In genomic region chr11:66998467-66999403, GRCm38 (mm10) we compare ENCODE assay signal across 11 mouse cellular contexts. TPM values are rescaled to one million over a fixed set of nuclear protein-coding genes. Genes with fewer than 3 reads are reported as not detected.
DNase-seq lines count a peak whose midpoint lies in the region; ATAC-seq and TF ChIP-seq lines count a peak whose summit lies in the region.
"Had no signal": no experiment of that assay in that cellular context is flagged by ENCODE, and none has a peak within 500 bp of the region (broad histone marks: within the 10 kb centered on the region; RNA-seq: fewer than 3 reads in every experiment).

No protein-coding gene starts in this region.

- TF ChIP-seq POLR2A in thymus, adult 2 months (IDR thresholded peaks at IDR 0.05; ENCODE audit: control insufficient read depth, extremely low read depth, insufficient read depth, low read length, poor library complexity): no peak

- no peaks in the 10 kb centered on the region for H3K9me3 ChIP-seq in kidney, embryonic 15.5 days (replicated peaks)
- H3K9me3 ChIP-seq: embryonic facial prominence, embryonic 15.5 days; limb, embryonic 12.5 days had no signal

- ATAC-seq in kidney, embryonic 15.5 days (replicated peaks; ENCODE audit: low FRiP score): no peak
- ATAC-seq in activated CD4-positive, CD25-positive, alpha-beta regulatory T cell, adult 4 months: no peak

- no peaks in the 10 kb centered on the region for H3K36me3 ChIP-seq in kidney, embryonic 15.5 days
- no peaks in the 10 kb centered on the region for H3K36me3 ChIP-seq in thymus, adult 2 months (ENCODE audit: control insufficient read depth, insufficient read depth, low read length)
- H3K36me3 ChIP-seq: embryonic facial prominence, embryonic 15.5 days; limb, embryonic 12.5 days had no signal

- no peak overlapping the region for H3K4me3 ChIP-seq in kidney, embryonic 15.5 days (replicated peaks)
- H3K4me3 ChIP-seq in brown adipose tissue, adult 24 weeks (ENCODE audit: insufficient read depth, low read depth, low read length): no peak overlapping the region
- H3K4me3 ChIP-seq in thymus, adult 2 months (ENCODE audit: control insufficient read depth, insufficient read depth, low read length): no peak overlapping the region
- H3K4me3 ChIP-seq: embryonic facial prominence, embryonic 15.5 days; limb, embryonic 12.5 days had no signal

- intact Hi-C loops in heart, postnatal 25 days (cut with DNase I): no loop called here

- WGBS in kidney, embryonic 15.5 days: 74% methylated on average over 14 of the region's 14 CpGs
- WGBS in thymus, adult 2 months: 82% methylated on average over 14 of the region's 14 CpGs

- no peaks in the 10 kb centered on the region for H3K27me3 ChIP-seq in kidney, embryonic 15.5 days
- H3K27me3 ChIP-seq in thymus, adult 2 months (ENCODE audit: control insufficient read depth, insufficient read depth, low read length): no peaks in the 10 kb centered on the region
- H3K27me3 ChIP-seq: embryonic facial prominence, embryonic 15.5 days; limb, embryonic 12.5 days had no signal

- no peak overlapping the region for H3K4me2 ChIP-seq in kidney, embryonic 15.5 days
- H3K4me2 ChIP-seq: embryonic facial prominence, embryonic 15.5 days; limb, embryonic 12.5 days had no signal

- H3K4me1 ChIP-seq in kidney, embryonic 15.5 days: 0 out of 2 replicates have a peak, but pooled peaks cover 6% of the 10 kb centered on the region
- H3K4me1 ChIP-seq in brown adipose tissue, adult 24 weeks (ENCODE audit: control insufficient read depth, insufficient read depth, insufficient read length, low read length): peaks cover 3% of the 10 kb centered on the region; the same call in 1 of the 2 replicates
- no peaks in the 10 kb centered on the region for H3K4me1 ChIP-seq in thymus, adult 2 months (replicated peaks; ENCODE audit: control insufficient read depth, insufficient read depth, low read length)
- H3K4me1 ChIP-seq: embryonic facial prominence, embryonic 15.5 days; limb, embryonic 12.5 days had no signal

- peak; percentile 88 for DNase-seq in kidney, adult 18-20 months
- DNase-seq in heart, postnatal 25 days (ENCODE audit: low spot score): peak; percentile 39
- peak; percentile 83 for DNase-seq in lung, postnatal 14 days
- DNase-seq in thymus, adult 2 months: no peak
- DNase-seq in spleen, adult 18-20 months: no peak

- H3K27ac ChIP-seq in kidney, embryonic 15.5 days: no peak overlapping the region; the same call in 1 of the 2 replicates
- H3K27ac ChIP-seq in brown adipose tissue, adult 24 weeks (replicated peaks; ENCODE audit: low read depth, low read length): 0 out of 2 replicates have a peak overlapping the region, but pooled peaks have one; percentile 1
- no peak overlapping the region for H3K27ac ChIP-seq in thymus, adult 2 months (ENCODE audit: control insufficient read depth, insufficient read depth, low read length)
- H3K27ac ChIP-seq: embryonic facial prominence, embryonic 15.5 days; limb, embryonic 12.5 days had no signal

- no peak overlapping the region for H3K9ac ChIP-seq in kidney, embryonic 15.5 days
- H3K9ac ChIP-seq: embryonic facial prominence, embryonic 15.5 days; limb, embryonic 12.5 days had no signal

- TF ChIP-seq CTCF in thymus, adult 2 months (IDR thresholded peaks at IDR 0.05; ENCODE audit: borderline replicate concordance, control insufficient read depth, extremely low read depth, insufficient read depth, low read length, poor library complexity): no peak

RNA-seq across cellular contexts. Expression of gene Tmem220, which starts 26.2 kb away (rescaled TPM):
- polyA plus RNA-seq in kidney, embryonic 15.5 days (2015; fragmentation: Nextera tagmentation; extraction: Ambion mirVana): 1.4 and 1.6 TPM in 2 replicates
- 7.6 and 7.8 TPM in 2 replicates for polyA plus RNA-seq in brown adipose tissue, adult 24 weeks (2012; ENCODE audit: insufficient read depth, insufficient read length, missing spikeins)
- 1 to 10 TPM; 1.4 to 1.5 TPM for total RNA-seq in heart, postnatal 25 days (2021)
- 0.45 and 0.54 TPM in 2 replicates for polyA plus RNA-seq in thymus, adult 2 months (2012; rRNA removed)
- 1 to 10 TPM in 1 of 2 experiments, under 1 TPM in 1; 0.63 to 1.0 TPM for polyA plus RNA-seq in activated CD4-positive, CD25-positive, alpha-beta regulatory T cell, adult 4 months (2017; shearing (Covaris generic))

RNA-seq across cellular contexts. Expression of gene Tmem238l, which starts 42.3 kb away (rescaled TPM):
- 0.36 TPM in 1 of 2 replicates, not detected in the other for polyA plus RNA-seq in kidney, embryonic 15.5 days (2015; fragmentation: Nextera tagmentation; extraction: Ambion mirVana)
- polyA plus RNA-seq in brown adipose tissue, adult 24 weeks (2012; ENCODE audit: insufficient read depth, insufficient read length, missing spikeins): not detected in 2 replicates
- not detected for total RNA-seq in heart, postnatal 25 days (2021)
- 0.26 and 0.63 TPM in 2 replicates for polyA plus RNA-seq in thymus, adult 2 months (2012; rRNA removed)
- polyA plus RNA-seq in activated CD4-positive, CD25-positive, alpha-beta regulatory T cell, adult 4 months (2017; shearing (Covaris generic)): not detected
- total RNA-seq: ES-E14 had no signal
- polyA plus RNA-seq: limb, embryonic 12.5 days had no signal

RNA-seq across cellular contexts. Expression of gene Adprm, which starts 53.7 kb away (rescaled TPM):
- 21.1 and 24.6 TPM in 2 replicates for polyA plus RNA-seq in kidney, embryonic 15.5 days (2015; fragmentation: Nextera tagmentation; extraction: Ambion mirVana)
- polyA plus RNA-seq in brown adipose tissue, adult 24 weeks (2012; ENCODE audit: insufficient read depth, insufficient read length, missing spikeins): 17.9 and 26.9 TPM in 2 replicates
- 10 to 100 TPM; 13.3 to 14.5 TPM for total RNA-seq in heart, postnatal 25 days (2021)
- polyA plus RNA-seq in thymus, adult 2 months (2012; rRNA removed): 18.8 and 26.2 TPM in 2 replicates
- 10 to 100 TPM; 66.8 to 67.3 TPM for polyA plus RNA-seq in activated CD4-positive, CD25-positive, alpha-beta regulatory T cell, adult 4 months (2017; shearing (Covaris generic))

RNA-seq across cellular contexts. Expression of gene Sco1, which starts 53.7 kb away (rescaled TPM):
- polyA plus RNA-seq in kidney, embryonic 15.5 days (2015; fragmentation: Nextera tagmentation; extraction: Ambion mirVana): 17.8 and 19.2 TPM in 2 replicates
- polyA plus RNA-seq in brown adipose tissue, adult 24 weeks (2012; ENCODE audit: insufficient read depth, insufficient read length, missing spikeins): 26.2 and 32.8 TPM in 2 replicates
- 10 to 100 TPM; 19.0 to 19.5 TPM for total RNA-seq in heart, postnatal 25 days (2021)
- 3.8 and 4.4 TPM in 2 replicates for polyA plus RNA-seq in thymus, adult 2 months (2012; rRNA removed)
- polyA plus RNA-seq in activated CD4-positive, CD25-positive, alpha-beta regulatory T cell, adult 4 months (2017; shearing (Covaris generic)): 1 to 10 TPM; 6.9 to 8.9 TPM

Comparison
In these comparisons a context has a peak if more than half of its experiments do, and no peak if none do; other contexts are left out.
1. DNase-seq: peak in kidney, adult 18-20 months (single experiment), heart, postnatal 25 days (single experiment) and lung, postnatal 14 days (single experiment); none in thymus, adult 2 months (single experiment) and spleen, adult 18-20 months (0 of 2).